Mouse (Mus musculus) T-helper 1 cell (primary cell): Measurements from ENCODE around the gene Ephb1.

Experiments
- in situ Hi-C: fragments of 300-600 bp; cut with MboI, MseI; formaldehyde crosslinking; loops from one replicate; pipeline ENCODE4 v1.15.1; 2025; ENCODE audit warnings: high pct_unique_total_duplicates

The Ephb1 gene

DNA sequence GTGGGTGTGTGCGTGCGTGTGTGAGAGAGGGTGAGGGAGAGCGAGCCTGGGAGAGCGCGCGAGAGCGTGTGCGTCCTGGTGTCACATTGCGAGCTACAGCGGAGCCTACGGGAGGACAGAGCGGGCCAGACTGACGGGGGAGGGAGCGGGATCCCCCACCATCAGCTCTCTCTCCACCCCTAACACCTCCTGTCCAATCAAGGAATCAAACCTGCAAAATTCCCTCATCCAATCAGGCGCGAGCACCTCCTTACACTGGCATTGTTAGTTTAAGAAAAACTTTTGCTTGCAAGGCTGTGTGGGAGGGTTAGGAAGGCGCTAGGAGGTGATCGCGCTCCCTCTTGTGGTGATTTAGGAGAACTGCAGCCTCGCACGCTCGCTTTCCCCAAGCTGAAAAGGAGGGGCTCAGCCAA, at the start of gene Ephb1:
Gene Ephb1 (minus strand): TSS at position 133 of the 413 bp plus-strand sequence.
- in situ Hi-C loops, result loop anchor here (25.0 kb wide), 1 partner anchor 1167 kb away; no protein-coding TSS in a partner anchor

DNA sequence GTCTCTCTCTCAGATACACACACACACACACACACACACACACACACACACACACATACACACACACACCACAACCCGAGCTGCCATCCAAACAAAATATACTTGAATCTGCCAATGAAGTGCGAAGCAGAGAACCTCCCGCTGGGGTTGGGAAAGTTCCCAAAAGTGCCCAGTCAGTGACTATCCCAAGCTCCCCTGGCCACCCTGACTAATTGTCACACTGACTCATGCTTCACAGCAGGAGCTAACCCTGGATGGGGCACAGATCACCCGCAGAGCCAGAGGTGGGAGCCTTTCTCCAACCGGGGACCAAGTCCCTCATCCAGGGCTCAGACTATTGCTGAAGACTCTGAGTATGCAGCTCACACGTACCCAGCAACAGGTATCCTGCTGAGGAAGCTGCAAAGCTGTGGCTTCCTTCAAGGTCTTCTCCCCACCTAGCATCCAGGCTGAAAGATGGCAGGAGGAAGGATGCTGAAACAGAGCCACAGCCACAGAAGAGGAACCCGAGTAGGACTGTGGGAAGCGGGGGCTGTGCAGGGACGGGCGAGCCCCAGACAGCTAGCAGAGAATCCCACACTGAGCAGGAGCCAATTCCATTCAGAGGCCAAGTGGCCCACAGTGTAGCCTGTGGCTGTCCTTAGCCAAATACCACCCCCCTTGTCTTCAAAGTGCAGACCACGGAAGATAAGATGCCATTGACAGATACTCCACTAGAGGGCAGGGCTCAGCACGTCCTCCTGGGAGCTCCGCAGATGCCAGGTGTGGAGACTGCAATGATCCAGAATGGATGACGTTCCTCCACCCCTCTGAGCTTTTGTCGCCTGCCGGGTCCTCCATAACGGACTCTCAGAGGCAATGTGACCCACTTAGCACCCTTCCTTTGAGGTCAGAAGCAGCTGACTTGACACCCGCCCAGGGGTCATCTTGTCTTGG, 48.9 kb upstream of the Ephb1 start:
- in situ Hi-C loops, result no loop called here

DNA sequence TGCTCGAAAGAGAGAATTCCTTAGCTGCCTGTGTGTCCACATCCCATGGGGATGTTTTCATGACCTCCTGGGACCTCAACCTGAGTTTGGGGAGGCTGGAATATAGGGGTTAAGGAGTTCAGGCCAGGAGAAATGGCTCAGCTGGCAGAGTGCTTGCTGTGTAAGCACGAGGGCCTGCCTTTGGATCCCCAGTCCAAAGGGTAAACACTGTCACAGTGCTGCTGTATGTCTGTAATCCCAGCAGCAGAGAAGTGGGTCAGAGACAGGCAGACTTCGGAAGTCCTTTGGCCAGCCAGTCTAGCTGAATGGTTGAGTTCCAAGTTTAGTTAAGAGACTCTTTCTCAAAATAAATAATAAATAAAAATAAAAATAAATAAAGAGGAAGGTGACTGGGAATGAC, 48.2 kb upstream of the Ephb1 start:
- in situ Hi-C loops, result no loop called here

DNA sequence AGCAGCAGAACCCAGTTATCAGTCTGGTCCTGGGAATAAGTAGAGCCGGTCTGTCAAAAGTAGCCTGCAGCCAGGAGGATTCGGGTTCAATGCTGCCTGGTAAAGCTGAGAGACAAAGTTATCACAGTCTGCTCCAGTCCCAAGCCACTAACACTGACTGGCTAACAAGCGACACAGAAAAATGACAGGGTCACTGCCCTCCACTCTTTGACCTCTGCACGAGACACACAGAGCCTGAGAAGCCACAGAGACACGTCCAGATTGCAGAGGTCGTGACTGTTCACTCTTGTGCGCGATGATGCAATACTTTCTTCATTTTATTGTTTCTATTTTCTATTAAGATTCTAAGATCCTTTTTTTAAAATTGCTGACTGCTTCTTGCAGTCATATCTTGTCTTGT, 33.8 kb upstream of the Ephb1 start:
- in situ Hi-C loops, result no loop called here

DNA sequence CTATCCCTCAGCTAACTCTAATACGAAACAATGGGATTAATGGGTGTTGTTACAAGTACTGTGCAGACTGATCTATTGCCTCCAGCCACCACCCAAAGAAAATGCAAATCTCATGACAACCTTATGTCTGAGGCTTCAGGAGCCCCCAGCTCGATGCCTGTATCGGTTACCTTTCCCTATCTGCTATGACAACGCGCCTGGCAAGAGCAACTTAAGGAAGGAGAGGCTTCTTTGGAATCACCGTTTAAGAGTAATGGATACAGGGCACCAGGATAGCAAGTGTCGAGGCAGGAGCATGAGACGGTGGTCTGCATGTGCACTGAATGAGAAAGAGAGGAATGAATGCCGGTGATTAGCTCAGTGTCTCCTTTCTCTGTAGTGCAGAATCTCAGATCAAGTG, 32.3 kb upstream of the Ephb1 start:
- in situ Hi-C loops, result no loop called here

DNA sequence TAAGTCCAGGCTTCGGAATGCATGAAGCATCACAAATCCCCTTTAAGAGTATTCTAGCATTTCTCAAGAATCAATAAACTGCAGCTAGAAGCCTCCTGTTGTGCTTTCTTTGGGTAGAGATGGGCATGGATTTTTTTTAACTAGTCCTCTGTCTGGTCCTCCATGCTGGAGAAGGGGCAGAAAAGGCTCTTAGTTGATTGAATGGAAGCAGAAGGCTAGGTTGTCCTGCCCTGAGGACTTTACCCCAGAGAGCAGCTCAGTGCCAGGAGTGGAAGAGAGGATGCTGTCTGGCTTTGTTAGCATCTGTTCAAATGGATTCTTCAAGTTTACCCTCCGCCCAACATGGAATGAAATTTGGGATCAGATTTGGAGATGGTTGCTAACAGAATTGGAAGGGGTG, 25.7 kb upstream of the Ephb1 start:
- in situ Hi-C loops, result no loop called here

DNA sequence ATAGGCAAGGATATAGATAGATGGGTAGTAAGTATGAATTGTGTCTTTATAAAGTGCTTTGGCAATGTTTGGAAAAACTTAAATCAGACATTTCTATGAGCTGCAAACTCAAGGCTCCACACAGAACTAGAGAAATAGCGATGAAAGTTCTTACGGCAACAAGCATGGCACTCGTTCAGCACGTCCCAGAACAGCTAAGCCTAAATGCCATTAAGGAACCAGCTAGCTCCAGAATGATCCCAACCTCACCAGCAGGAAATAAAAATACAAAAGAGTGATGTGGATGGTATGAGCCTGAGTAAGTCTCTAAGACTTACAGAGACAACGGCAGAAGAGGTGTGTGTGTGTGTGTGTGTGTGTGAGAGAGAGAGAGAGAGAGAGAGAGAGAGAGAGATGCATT, 20.2 kb upstream of the Ephb1 start:
- in situ Hi-C loops, result loop anchor here (25.0 kb wide), 1 partner anchor 1187 kb away; no protein-coding TSS in a partner anchor

DNA sequence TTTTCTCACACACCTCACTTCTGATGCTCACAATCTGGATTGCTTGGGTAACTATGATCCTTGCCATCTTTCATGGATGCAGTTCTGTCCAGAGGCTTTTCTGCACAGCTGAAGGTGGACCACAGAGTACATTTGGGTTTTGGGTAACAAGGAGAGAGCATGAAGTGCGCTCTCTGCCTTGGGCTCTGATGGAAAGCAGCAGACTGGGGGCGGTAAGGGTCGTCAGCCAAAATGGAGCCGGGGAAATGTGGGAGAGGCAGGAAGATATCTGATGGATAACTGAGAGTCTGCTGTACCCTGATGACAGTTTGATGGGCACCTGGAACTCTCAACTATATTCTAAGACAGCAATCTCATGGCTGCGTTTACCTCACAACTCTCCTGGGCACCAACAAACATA, 19.4 kb upstream of the Ephb1 start:
- in situ Hi-C loops, result loop anchor here (25.0 kb wide), 1 partner anchor 1187 kb away; no protein-coding TSS in a partner anchor

DNA sequence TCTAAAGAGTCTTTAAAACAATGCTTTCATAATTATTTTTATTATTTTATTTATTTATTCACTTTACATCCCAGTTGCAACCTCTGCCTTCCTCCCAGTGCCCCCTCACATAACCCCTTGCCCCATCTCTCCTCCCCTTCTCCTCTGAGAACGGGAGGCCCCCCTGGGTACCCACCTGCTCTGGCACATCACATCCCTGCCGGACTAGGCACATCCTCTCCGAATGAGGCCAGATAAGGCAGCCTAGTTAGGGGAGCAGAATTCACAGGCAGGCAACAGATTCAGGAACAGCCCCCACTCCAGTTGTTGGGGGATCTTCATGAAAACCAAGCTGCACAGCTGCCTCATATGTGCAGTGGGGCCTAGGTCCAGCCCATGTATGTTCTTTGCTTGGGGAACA, 17.4 kb upstream of the Ephb1 start:
- in situ Hi-C loops, result loop anchor here (25.0 kb wide), 1 partner anchor 1185 kb away; no protein-coding TSS in a partner anchor

DNA sequence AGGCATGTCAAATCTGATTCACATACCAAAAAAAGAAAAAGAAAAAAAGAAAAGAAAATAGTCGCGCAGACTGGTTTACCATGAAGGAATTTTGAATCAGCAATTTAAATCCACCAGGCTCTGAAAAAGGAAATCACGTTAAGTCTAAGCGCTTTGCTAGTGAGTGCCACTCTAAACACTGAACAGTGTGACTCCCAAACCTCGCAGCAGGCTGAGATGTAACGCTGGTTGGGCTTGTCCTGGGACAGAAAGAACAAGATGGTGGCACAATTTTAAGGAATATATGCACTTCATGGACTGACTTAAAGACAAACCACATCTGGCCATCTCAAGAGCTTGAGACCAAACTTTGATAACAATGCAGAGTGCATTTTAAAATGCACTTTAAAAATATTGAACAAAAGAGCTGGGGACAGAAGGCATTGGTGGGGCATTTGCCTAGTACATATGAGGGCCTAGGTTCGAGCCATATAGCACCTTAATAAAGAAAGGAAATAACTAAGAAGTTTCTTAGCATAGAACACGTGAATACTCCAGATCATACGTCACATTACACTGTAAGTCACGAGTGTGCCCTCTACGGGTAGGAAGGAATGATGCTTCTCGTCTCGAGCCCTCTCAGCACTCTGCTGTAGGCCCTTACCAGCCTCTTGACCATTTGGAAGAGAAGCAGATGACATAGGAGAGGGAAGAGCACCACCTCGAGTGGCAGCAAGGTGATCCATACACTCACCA, 16.7 kb upstream of the Ephb1 start:
- in situ Hi-C loops, result loop anchor here (25.0 kb wide), 1 partner anchor 1184 kb away; no protein-coding TSS in a partner anchor

DNA sequence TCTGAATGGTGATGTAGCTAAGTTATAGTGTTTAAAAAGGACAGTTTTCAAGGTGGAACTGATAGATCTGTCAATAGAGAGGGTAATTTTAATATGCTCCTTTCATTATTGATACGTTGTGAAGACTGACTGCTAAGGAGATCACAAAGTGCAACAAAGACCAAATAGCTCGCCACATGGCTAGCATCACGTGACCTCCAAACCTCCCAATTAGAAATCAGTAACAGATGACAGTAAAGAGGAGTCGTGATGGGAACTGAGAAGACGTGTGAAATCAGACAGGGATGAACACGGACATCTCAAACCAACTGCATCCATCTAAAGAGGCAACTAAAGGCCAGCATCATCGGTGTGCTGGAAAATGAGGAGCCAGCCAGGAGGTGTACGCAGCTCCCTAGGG, 15.6 kb upstream of the Ephb1 start:
- in situ Hi-C loops, result loop anchor here (25.0 kb wide), 1 partner anchor 1183 kb away; no protein-coding TSS in a partner anchor

DNA sequence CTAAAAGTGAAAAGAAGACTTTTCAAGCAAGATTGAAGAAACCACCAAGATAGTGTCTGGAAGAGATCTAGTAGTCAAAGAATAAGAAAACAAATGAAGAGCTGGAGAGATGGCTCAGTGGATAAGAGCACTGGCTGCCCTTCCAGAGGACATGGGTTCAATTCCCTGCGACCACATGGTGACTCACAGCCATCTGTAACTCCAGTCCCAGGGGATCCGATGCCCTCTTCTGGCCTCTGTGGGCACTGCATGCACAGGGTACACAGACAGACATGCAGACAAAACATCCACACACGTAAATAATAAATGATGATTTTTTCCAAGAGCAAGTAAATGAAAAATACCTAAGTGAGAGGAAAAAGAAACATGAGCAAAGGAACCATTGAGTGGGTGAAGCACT, 14.6 kb upstream of the Ephb1 start:
- in situ Hi-C loops, result loop anchor here (25.0 kb wide), 1 partner anchor 1182 kb away; no protein-coding TSS in a partner anchor

DNA sequence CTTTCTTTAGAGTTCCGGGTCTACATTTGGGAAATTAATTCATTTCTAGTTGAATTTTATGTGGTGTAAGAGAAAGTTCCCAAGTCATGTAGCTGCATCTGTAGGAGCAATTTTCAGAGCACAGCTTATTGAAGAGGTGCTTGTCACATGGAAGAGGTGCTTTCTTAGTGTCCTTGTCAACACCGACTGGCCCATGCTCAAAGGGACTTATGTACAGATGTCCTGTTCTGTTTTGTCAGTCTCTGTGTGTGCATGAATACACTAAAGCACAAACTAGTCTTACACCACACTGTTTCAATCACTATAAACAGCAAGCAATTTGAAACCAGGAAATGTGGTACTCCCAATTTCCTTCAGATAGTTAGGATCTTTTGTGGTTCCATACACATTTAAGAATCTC, 13.3 kb upstream of the Ephb1 start:
- in situ Hi-C loops, result loop anchor here (25.0 kb wide), 1 partner anchor 1180 kb away; no protein-coding TSS in a partner anchor

DNA sequence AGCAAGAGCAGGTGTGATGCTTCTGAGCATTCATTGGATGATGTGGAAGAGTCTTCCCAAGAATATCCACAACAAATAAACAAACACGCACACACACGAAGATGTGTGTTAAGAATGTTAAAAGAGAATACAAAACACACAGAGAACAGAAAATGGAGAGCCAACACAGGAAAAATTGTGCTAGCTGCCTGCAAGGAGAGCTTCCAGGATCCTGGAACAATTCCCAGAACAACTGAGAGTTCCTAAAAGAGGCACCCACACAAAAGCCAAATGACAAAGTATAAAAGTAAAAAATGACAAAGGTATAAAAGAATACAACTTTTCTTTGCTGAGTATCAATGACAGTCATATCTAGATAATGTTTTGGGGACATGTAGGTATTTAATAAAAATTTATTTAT, 11.0 kb upstream of the Ephb1 start:
- in situ Hi-C loops, result loop anchor here (25.0 kb wide), 1 partner anchor 1178 kb away; no protein-coding TSS in a partner anchor

DNA sequence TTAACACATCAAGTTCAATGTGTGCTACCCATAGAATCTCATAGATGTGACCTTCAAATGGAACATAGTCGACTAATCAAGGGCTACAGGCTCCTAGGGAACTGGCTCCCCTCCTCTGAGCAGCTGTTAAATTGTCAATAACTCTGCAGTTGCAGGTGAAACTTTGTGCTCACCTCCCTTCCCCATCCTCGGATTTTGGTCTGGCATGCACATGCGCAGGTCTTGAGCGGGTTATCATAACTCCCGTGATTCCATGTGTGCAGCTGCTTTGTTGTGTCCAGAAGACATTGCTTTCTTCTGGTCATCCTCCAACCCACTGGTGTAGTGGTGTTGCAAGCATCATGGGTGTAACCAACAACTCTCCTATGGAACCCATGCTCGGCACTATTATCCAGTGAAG, 4.8 kb upstream of the Ephb1 start:
- in situ Hi-C loops, result loop anchor here (5.0 to 25.0 kb wide), 2 partner anchors 1042 to 1172 kb away; no protein-coding TSS in a partner anchor

DNA sequence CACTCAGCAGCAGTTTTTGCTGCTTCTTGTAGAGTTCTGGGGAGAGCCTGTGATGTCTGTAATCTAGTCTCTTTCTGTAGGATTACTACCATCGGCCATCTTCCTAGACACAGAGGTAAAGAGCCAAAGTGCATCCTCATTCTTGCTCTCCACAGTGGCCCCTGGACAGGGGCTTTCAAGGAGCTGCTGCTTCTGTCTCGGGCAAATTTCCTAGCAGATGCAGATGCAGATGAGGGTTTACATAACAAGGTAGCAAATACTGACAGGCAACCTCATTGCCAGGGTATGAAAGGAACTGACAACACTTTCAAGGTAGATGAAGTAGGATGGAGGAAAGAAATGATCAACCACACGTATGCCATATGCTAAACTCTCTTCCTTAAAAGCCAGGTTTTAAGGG, 4.2 kb upstream of the Ephb1 start:
- in situ Hi-C loops, result loop anchor here (5.0 to 25.0 kb wide), 2 partner anchors 1041 to 1171 kb away; no protein-coding TSS in a partner anchor

DNA sequence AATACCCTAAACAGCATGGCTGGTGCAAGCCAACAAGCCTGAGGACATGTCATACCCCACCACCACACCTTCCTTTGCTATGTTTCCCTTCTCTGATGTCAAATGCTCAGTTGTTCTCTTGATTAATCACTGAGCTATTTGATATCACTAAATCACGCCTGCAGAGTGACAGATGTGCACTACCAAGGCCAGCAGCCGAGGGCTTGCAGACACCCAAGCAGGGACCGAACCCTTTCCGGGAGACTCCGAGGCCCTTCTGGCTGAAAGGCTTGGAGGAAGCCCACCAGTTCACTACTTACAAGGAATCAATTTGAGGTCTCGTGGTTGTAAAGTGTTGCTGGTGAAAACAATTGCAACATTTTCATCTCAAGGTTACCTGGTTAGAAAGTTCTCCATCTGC, 3.5 kb upstream of the Ephb1 start:
- in situ Hi-C loops, result loop anchor here (5.0 to 25.0 kb wide), 2 partner anchors 1041 to 1171 kb away; no protein-coding TSS in a partner anchor

DNA sequence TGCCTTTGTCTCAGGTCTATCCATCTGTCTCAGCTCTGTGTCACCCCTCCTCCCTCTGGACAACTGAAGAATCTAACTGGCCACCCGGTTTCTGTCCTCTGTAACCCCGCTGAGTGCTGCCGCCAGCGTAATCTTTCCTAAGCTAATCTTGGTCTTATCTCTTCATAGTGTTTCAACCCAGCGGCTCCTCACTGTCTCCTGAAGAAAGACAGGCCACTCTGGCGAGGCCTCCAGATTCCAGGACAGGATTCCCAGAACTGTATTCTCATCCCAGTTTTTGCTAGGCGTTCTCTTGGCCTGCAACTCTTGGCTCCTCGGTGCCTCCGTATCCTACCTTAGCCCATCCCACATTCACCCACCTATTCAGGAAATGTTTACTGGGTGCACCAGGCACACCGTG, 2.0 kb upstream of the Ephb1 start:
- in situ Hi-C loops, result loop anchor here (5.0 to 25.0 kb wide), 2 partner anchors 1039 to 1169 kb away; no protein-coding TSS in a partner anchor

DNA sequence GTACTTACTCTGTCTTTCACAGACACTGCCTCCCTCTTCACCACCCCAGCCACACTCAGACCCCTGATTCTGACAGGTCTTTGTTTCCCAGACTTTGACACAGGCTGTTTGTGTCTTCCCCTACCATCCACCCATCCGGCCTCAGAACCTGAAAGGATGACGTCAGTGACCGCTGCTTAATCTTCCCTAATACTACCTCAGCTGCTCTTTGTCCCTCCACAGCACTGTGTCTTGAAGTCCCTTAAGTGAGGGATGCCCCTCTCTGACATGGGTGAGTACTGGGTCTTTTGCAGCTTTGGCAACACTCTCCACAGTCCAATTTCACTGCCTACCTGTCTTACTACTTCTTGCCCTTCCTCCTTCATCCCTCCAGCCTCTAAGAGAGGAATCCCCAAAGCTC, 1.2 kb upstream of the Ephb1 start:
- in situ Hi-C loops, result loop anchor here (5.0 to 25.0 kb wide), 2 partner anchors 1038 to 1168 kb away; no protein-coding TSS in a partner anchor

DNA sequence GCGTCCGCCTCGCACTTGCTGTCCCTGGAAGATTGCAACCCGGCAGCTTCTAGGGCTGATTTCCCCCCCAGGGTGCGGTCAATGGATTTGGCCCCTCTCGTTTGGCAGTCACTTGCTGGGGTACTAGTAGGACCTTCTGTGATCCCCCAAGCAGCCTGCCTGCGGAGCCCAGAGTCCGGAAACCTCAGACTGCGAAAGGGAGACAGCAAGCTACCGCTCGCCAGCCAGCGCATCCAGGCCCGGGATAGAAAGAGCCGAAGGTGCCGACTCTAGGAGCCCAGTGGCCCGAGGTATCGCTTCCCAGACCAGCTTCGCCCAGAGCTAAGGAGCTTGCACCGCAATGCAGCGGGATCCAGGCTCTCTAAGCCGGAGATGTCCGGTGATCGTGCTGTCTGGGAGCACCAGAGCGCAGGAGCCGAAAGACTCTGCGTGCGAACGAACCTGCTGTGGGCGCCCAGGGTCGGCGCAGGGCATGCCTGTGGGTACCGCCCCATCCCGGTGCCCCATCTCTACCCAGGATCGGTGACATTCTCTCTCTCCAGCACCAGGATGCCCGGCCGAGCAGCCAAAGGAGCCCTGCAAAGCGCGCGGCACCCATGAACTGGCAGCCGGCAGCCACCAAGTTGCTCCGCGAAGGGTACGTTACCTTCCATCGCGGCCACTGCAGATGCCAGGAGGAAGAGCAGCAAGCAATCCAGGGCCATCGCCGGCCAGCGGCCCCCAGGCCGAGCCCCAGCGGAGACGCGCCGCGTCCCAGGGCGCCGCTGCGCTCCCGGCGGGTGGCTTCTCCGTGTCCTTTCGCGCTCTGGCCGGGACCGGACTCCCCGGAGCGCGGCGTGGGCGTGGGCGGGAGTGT, 629 bp downstream of the Ephb1 start:
- in situ Hi-C loops, result loop anchor here (25.0 kb wide), 1 partner anchor 1167 kb away; no protein-coding TSS in a partner anchor
